Mouse (Mus musculus) central nervous system, embryonic 11.5 days (tissue): ENCODE data around the gene Mff. TPM values are rescaled to one million over a fixed set of nuclear protein-coding genes. Genes with fewer than 3 reads are reported as not detected.

Experiments
- polyA plus RNA-seq: library from polyadenylated mRNA; depleted of rRNA; stranded (reverse); fragments of >200 nt; gene quantifications from 2 replicates; pipeline ENCODE4 v1.2.3, GENCODE M21; 2012; rRNA removed

Mff gene
- polyA plus RNA-seq, result 121 and 203 TPM in 2 replicates

DNA sequence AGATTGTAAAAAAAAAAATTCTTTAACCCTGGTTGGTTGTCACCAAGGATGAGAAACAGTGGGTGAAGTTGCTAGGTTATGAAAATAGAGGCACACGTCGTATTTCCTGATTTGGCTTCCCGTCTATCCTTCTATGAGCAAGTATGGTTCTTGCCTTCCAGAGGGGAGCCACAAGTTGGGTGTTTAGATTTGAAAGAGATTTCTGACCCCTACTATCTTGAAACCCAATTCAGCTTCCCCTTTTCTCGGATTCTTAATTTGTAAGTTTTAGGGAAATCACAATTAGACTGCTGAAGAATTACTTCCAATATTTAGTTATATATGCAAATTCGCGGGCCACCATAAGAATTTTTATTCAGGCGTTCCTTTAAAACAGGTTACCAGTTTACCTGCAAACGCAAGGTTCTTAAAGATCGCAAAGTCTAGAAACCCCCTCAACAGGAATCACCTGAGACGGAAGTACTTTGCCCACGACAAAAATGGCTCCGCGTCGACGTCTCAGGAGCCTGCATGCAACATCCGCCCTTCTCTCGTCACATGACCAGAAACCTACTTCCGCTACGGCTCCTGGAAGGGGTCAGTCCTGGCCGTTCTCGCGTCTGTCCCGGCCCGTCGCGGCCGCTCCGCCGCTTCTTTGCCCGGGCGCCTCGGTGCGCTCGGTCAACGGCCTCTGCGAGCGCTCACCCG is at the start of gene Mff:
Mff (plus strand) TSS at position 552 of the 687 bp plus-strand sequence.

DNA sequence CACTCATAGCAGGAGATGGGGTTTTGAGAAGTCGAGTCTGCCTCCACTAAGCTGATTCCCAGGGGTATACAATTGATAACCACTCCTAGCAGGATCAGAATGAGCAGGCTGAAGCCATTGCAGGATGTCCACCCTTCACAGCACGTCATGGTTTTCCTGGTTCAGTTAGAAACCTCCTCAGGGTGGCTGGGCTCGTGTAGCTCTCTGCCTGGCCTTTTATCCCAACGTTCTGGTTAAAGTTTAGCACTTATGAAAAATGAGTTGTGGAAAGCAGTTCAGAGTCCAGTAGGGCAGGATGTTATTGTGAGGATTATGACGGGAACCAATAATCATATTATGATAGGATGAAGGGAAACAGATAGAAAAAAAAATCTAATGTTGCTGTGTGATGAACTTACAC is 43.6 kb downstream of the Mff start, which contains the start of gene Tm4sf20:
Tm4sf20 (minus strand) TSS at position 193 of the 400 bp plus-strand sequence.

GRCm38 (mm10) chr1:82771022-82771586 is 46.4 kb downstream of the Mff start, which contains the start of gene Gm47791:
Gm47791 (minus strand) TSS chr1:82771243.

Other genes with a start within 250 kb of the Mff start
- 0.05 and 0.19 TPM in 2 replicates for gene Col4a4, start 138.0 kb upstream of the Mff start, polyA plus RNA-seq
- 0.04 and 0.10 TPM in 2 replicates for gene Col4a3, start 138.0 kb upstream of the Mff start, polyA plus RNA-seq
- not detected in 2 replicates for gene Tm4sf20, start 43.6 kb downstream of the Mff start, polyA plus RNA-seq
- not detected in 2 replicates for gene Gm47791, start 46.4 kb downstream of the Mff start, polyA plus RNA-seq
- gene Agfg1, start 114.6 kb downstream of the Mff start, polyA plus RNA-seq, result 32.4 and 50.4 TPM in 2 replicates
- gene A030005L19Rik, start 188.4 kb downstream of the Mff start, polyA plus RNA-seq, result 1.8 and 2.1 TPM in 2 replicates
- gene A030014E15Rik, start 200.0 kb downstream of the Mff start, polyA plus RNA-seq, result 0.06 and 0.14 TPM in 2 replicates
- gene Gm6217, start 206.5 kb downstream of the Mff start, polyA plus RNA-seq, result not detected in 2 replicates
- gene A030003K21Rik, start 218.5 kb downstream of the Mff start, polyA plus RNA-seq, result not detected in 2 replicates
- not detected in 2 replicates for gene Gm7544, start 231.1 kb downstream of the Mff start, polyA plus RNA-seq
- not detected in 2 replicates for gene Gm47955, start 235.4 kb downstream of the Mff start, polyA plus RNA-seq